Mouse (Mus musculus) c-Kit-positive CD71-positive TER-119-positive erythroid progenitor cells, embryonic 14.5 days (primary cell): ENCODE data around the gene Clec1a.

ENCODE experiments used
- DNase-seq: peaks from one replicate; pipeline ENCODE4 v3.0.0-alpha.2; 2013; ENCODE audit warnings: low spot score

The Clec1a gene

DNA sequence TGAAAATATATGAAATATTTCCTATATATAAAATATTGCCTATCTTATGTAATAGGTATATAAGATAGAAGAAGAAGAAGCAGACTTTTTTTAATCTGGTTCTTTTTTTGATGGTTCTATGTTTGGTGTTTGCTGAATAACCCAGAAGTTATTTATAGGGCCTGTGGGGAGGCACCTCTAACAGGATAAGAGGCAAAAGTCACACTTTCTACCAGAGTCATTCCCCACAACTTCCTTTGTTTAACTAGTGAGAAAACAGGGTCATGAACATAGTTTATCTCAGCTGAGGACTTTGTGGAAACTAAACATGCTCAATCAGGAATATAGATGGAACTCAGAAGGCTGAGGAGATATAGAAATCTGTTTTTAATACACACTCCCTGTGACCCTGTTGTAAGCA is 45.8 kb downstream of the Clec1a start:
- no peak for DNase-seq

DNA sequence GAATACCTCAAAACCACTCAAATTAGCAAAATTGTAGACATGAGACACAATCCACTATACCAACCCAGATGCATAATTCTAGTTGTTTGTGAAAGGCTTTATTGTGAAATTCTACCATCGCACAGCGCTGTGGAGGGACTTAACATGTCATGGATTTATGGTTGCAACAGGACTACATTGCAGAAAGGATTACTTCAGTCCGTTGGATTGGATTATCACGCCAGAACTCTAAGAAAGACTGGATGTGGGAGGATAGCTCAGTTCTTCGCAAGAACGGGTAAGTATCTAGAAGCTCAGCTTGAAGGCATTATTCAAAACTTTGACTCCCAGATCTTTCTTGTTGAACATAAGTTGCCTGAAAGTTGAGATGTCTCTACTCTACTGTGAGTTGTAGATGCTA is 48.4 kb downstream of the Clec1a start:
- no peak for DNase-seq

DNA sequence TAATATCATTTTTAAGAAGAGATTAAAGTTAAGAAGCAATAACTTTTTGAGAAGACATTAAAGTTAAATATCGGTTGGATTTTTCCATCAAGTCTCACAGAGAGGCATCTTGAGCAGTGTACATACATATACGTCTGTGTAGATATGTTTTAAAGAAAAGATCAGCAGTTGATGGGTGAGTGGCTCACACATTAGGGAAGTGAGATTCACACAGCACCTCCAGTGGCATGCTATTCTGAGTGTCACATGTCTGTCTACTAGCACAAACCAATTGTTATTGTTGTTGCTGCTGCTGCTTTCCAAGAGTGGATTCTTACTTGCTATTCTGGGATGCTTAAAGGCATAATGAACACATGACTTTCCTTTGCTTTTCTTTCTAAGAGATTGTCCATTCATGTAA is 49.4 kb downstream of the Clec1a start:
- no peak for DNase-seq

DNA sequence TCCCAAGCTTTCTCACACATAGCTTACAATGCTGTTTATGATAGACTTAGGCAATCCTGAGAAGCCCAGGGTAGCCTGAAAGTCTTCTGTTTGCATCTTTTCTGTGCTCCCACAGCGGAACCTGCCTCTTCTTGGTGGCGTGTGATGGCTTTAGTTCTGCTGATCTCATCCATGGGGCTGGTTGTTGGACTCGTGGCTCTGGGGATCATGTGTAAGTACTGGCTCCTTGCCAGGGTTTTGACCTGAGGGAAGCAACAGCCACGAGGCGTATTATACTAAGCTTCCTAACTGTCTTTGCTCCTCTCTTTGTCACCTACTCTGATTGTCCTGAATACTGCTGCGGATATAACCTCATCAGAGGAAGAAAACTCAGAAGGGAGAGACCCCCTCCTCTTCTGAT is 51.9 kb downstream of the Clec1a start:
- DNase-seq = no peak

DNA sequence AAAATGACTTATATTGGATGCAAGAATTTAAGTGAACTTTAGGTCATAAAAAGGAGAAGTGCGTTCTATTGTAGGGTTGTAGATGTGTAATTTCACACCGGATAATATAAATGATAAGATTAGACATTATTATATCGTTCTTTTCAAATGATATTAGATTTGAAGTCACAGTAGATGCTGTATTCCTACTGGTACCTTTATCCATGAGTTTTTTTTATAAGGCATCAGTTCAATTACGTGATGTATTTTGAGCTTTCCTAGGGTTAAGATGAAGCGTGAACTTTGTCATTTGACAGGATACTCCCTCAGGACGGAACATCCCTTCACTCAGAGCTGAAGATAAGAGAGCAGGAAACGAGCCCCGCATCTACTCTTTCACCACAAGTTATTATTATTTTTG is 54.8 kb downstream of the Clec1a start, which contains the start of gene Clec1b:
TSS of gene Clec1b (plus strand) at position 301 of the 400 bp plus-strand sequence.
- DNase-seq = no peak

DNA sequence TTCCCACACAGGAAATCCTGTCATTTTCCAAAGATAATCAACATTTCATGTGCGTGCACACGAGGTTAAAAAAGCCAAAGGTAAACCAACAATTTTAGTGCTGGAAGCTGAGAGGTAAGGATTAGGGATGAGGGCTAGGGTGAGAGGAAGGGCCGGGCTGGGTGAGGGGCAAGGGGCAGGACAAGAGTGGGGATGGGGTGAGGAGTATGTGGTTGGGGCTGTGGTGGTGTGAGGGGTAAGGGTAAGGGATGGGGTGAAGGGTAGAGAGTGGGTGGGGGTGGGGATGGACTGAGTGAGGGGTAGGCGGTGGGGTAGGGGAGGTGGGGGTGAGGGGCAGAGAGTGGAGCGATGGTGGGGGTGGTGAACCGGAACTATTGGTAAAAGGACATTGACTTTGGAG is 58.1 kb downstream of the Clec1a start:
- DNase-seq = no peak

- DNase-seq = no peak
Measured at GRCm38 (mm10) chr6:129393087-129393720, 58.6 kb downstream of the Clec1a start.

GRCm38 (mm10) chr6:129385774-129386173 is 66.0 kb downstream of the Clec1a start, which contains the start of gene Clec12b:
Gene Clec12b (minus strand): TSS chr6:129385874.
- DNase-seq = no peak

- DNase-seq = no peak
Measured at GRCm38 (mm10) chr6:129385000-129385399, 66.8 kb downstream of the Clec1a start.

DNA sequence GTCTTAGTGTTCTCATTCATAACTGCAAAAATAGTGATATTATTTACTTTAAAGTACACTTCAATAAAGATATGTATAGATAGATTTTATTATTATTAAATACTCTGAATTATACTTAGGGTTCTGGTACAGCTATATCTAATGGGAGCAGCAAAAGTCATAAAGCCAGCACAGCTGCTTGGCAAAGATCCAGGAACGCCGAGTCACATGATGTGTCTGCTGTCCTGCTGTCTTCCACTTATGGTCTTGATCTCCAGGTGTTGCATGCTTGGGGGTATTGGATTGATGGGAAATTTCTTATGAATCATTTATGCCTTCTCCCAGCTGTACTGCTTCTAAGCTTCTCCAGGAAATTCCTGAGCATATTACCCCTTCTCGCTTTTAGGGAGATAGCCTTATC is 68.3 kb downstream of the Clec1a start:
- no peak for DNase-seq

GRCm38 (mm10) chr6:129381736-129382135 is 70.1 kb downstream of the Clec1a start:
- no peak for DNase-seq

- no peak for DNase-seq
Measured at GRCm38 (mm10) chr6:129380454-129380853, 71.3 kb downstream of the Clec1a start.

- DNase-seq = no peak
Measured at GRCm38 (mm10) chr6:129374937-129375471, 76.8 kb downstream of the Clec1a start.
